Mouse (Mus musculus): ENCODE measurements around the gene Ngly1.

Ngly1 gene

GRCm38 (mm10) chr14:16249171-16249874 is at the start of gene Ngly1, which contains the start of gene Oxsm:
Ngly1 (plus strand) TSS chr14:16249280.
Oxsm (minus strand) TSS chr14:16249808.
- DNase-seq (ENCODE audit: low spot score in 2 of 2), result peak; percentile 81 to 86

- DNase-seq (ENCODE audit: low spot score in 2 of 2), result no peak
These were observed 48.7 kb upstream of the Ngly1 start for GRCm38 (mm10) chr14:16200220-16200912.

- no peak for DNase-seq (ENCODE audit: low spot score in 2 of 2)
These were observed 48.0 kb upstream of the Ngly1 start for GRCm38 (mm10) chr14:16200969-16201638.

GRCm38 (mm10) chr14:16201673-16202072 is 47.4 kb upstream of the Ngly1 start:
- no peak for DNase-seq (ENCODE audit: low spot score in 2 of 2)

- DNase-seq (ENCODE audit: low spot score in 2 of 2), result no peak
These were observed 41.4 kb upstream of the Ngly1 start for GRCm38 (mm10) chr14:16207722-16208121.

GRCm38 (mm10) chr14:16219015-16219414 is 30.1 kb upstream of the Ngly1 start:
- no peak for DNase-seq (ENCODE audit: low spot score in 2 of 2)

- DNase-seq (ENCODE audit: low spot score in 2 of 2), result no peak
These were observed 19.7 kb upstream of the Ngly1 start for GRCm38 (mm10) chr14:16229395-16229794.

- DNase-seq (ENCODE audit: low spot score in 2 of 2), result no peak
These were observed 18.5 kb upstream of the Ngly1 start for GRCm38 (mm10) chr14:16230581-16230980.

- no peak for DNase-seq (ENCODE audit: low spot score in 2 of 2)
These were observed 15.6 kb upstream of the Ngly1 start for GRCm38 (mm10) chr14:16233515-16233914.

- no peak for DNase-seq (ENCODE audit: low spot score in 2 of 2)
These were observed 12.6 kb upstream of the Ngly1 start for GRCm38 (mm10) chr14:16236466-16236865.

GRCm38 (mm10) chr14:16242193-16242815 is 6.8 kb upstream of the Ngly1 start:
- DNase-seq (ENCODE audit: low spot score in 2 of 2), result no peak

GRCm38 (mm10) chr14:16242947-16243602 is 6.0 kb upstream of the Ngly1 start:
- DNase-seq (ENCODE audit: low spot score in 2 of 2), result peak; percentile 78 to 83

- no peak for DNase-seq (ENCODE audit: low spot score in 2 of 2)
These were observed 5.4 kb upstream of the Ngly1 start for GRCm38 (mm10) chr14:16243603-16244209.

- no peak for DNase-seq (ENCODE audit: low spot score in 2 of 2)
These were observed 4.7 kb upstream of the Ngly1 start for GRCm38 (mm10) chr14:16244370-16244769.

GRCm38 (mm10) chr14:16245127-16245526 is 4.0 kb upstream of the Ngly1 start:
- DNase-seq (ENCODE audit: low spot score in 2 of 2), result no peak

GRCm38 (mm10) chr14:16246340-16246912 is 2.7 kb upstream of the Ngly1 start:
- no peak for DNase-seq (ENCODE audit: low spot score in 2 of 2)

- no peak for DNase-seq (ENCODE audit: low spot score in 2 of 2)
These were observed 945 bp upstream of the Ngly1 start for GRCm38 (mm10) chr14:16248135-16248534.

GRCm38 (mm10) chr14:16248603-16249157 is 400 bp upstream of the Ngly1 start:
- DNase-seq (ENCODE audit: low spot score in 2 of 2), result no peak

- DNase-seq (ENCODE audit: low spot score in 2 of 2), result no peak
These were observed 1.0 kb downstream of the Ngly1 start for GRCm38 (mm10) chr14:16250099-16250498.

GRCm38 (mm10) chr14:16255745-16256144 is 6.7 kb downstream of the Ngly1 start:
- DNase-seq (ENCODE audit: low spot score in 2 of 2), result no peak

- DNase-seq (ENCODE audit: low spot score in 2 of 2), result no peak
These were observed 7.1 kb downstream of the Ngly1 start for GRCm38 (mm10) chr14:16256209-16256608.

Data from spleen, postnatal 14 days (tissue).